Mouse (Mus musculus): Measurements from ENCODE around the gene Lamb2. TPM values are rescaled to one million over a fixed set of nuclear protein-coding genes. Genes with fewer than 3 reads are reported as not detected.

The Lamb2 gene
- polyA plus RNA-seq, 1 experiment from 2014 or later = 67.1 TPM

- no peak overlapping the region for H3K27ac ChIP-seq (ENCODE audit: low read length)
- H3K36me3 ChIP-seq (ENCODE audit: control insufficient read depth, insufficient read depth) = peaks cover 8% of the 10 kb centered on the region; the same call in 1 of the 2 replicates
- H3K9ac ChIP-seq (ENCODE audit: low read length) = no peak overlapping the region
- WGBS = 54% methylated on average over 4 of the region's 4 CpGs
- H3K4me2 ChIP-seq (ENCODE audit: low read depth, low read length) = no peak overlapping the region
- no peaks in the 10 kb centered on the region for H3K27me3 ChIP-seq (ENCODE audit: control insufficient read depth, insufficient read depth, low read length)
- H3K4me1 ChIP-seq (ENCODE audit: control insufficient read depth, insufficient read depth, low read length) = no peaks in the 10 kb centered on the region
- no peak for ATAC-seq (replicated peaks; ENCODE audit: extremely low read depth, insufficient read depth, low FRiP score)
- H3K4me3 ChIP-seq (ENCODE audit: low read length) = no peak overlapping the region
- no peaks in the 10 kb centered on the region for H3K9me3 ChIP-seq (replicated peaks; ENCODE audit: control insufficient read depth, low read length)
Measured at GRCm38 (mm10) chr9:108469845-108470244, 9.7 kb upstream of the Lamb2 start.

DNA sequence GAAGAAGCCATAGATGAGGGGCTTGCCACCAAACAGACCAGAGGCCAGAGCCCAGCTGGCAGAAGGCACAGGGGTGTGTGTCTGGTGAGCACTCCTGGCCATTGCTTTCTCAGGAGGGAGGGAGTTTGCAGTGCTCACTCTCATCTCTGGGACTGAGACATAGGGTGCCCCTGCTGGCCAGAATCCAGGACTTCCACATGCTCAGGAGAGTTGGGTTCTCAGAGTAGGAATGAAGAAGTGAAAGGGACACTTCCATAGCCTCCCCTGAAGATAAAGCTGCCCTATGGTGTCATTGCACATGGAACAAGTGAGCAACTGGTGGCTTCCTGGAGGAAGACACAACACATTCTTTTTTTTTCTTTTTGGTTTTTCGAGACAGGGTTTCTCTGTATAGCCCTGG is 5.0 kb upstream of the Lamb2 start:
- Histone ChIP-seq H3K4me2 (ENCODE audit: low read depth, low read length) (no peak overlapping the region), H3K36me3 (ENCODE audit: control insufficient read depth, insufficient read depth) (no peaks in the 10 kb centered on the region), H3K9me3 (replicated peaks; ENCODE audit: control insufficient read depth, low read length) (no peaks in the 10 kb centered on the region), H3K4me1 (ENCODE audit: control insufficient read depth, insufficient read depth, low read length) (peaks cover 7% of the 10 kb centered on the region), H3K27me3 (ENCODE audit: control insufficient read depth, insufficient read depth, low read length) (no peaks in the 10 kb centered on the region), H3K9ac (ENCODE audit: low read length) (no peak overlapping the region), H3K4me3 (ENCODE audit: low read length) (no peak overlapping the region), H3K27ac (ENCODE audit: low read length) (no peak overlapping the region)
- 60% methylated on average over 1 of the region's 1 CpGs for WGBS
- ATAC-seq (replicated peaks; ENCODE audit: extremely low read depth, insufficient read depth, low FRiP score) = no peak

DNA sequence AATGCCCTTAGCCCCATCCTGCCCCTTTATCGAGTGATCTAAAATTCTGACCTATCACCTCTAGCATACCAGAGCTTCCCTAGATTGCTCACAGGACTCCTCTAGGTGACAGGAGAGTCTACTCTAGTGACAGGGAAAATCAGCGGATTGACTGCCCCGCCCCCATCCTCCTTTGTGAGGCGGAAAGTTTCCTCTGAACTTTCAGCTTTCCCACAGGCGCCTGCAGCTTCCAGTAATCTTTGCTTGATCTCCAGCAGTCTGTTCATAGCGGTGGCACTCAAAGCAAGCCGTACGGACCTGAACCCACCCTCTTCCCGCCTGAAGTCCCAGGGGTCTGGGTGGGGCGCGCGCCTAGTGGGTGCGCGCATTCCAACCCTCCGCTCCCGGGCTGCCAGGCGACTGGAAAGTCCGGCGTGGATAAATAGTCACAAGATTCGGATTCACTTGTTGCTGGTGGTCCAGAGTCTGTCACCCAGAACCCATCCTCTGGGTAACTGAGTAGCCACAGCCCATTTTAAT is 839 bp upstream of the Lamb2 start:
- Histone ChIP-seq H3K27me3 (ENCODE audit: control insufficient read depth, insufficient read depth, low read length) (no peaks in the 10 kb centered on the region), H3K4me3 (ENCODE audit: low read length) (peak overlapping the region; percentile 60), H3K4me2 (ENCODE audit: low read depth, low read length) (peak overlapping the region; percentile 93), H3K9me3 (replicated peaks; ENCODE audit: control insufficient read depth, low read length) (no peaks in the 10 kb centered on the region), H3K4me1 (ENCODE audit: control insufficient read depth, insufficient read depth, low read length) (peaks cover 29% of the 10 kb centered on the region), H3K27ac (ENCODE audit: low read length) (peak overlapping the region; percentile 83), H3K9ac (ENCODE audit: low read length) (peak overlapping the region; percentile 67), H3K36me3 (ENCODE audit: control insufficient read depth, insufficient read depth) (peaks cover 21% of the 10 kb centered on the region)
- peak; percentile 67 for ATAC-seq (replicated peaks; ENCODE audit: extremely low read depth, insufficient read depth, low FRiP score)
- under 1% methylated on average over 20 of the region's 20 CpGs for WGBS

- Histone ChIP-seq H3K27ac (ENCODE audit: low read length) (peak overlapping the region; percentile 83; the same call in 1 of the 2 replicates), H3K4me1 (ENCODE audit: control insufficient read depth, insufficient read depth, low read length) (peaks cover 29% of the 10 kb centered on the region), H3K27me3 (ENCODE audit: control insufficient read depth, insufficient read depth, low read length) (no peaks in the 10 kb centered on the region), H3K4me2 (ENCODE audit: low read depth, low read length) (peak overlapping the region; percentile 93), H3K9ac (ENCODE audit: low read length) (peak overlapping the region; percentile 67), H3K4me3 (ENCODE audit: low read length) (no peak overlapping the region), H3K36me3 (ENCODE audit: control insufficient read depth, insufficient read depth) (peaks cover 26% of the 10 kb centered on the region), H3K9me3 (replicated peaks; ENCODE audit: control insufficient read depth, low read length) (no peaks in the 10 kb centered on the region)
- ATAC-seq (replicated peaks; ENCODE audit: extremely low read depth, insufficient read depth, low FRiP score) = no peak
- 34% methylated on average over 11 of the region's 11 CpGs for WGBS
Measured at GRCm38 (mm10) chr9:108479241-108479640, 295 bp upstream of the Lamb2 start.

- H3K9ac ChIP-seq (ENCODE audit: low read length) = peak overlapping the region; percentile 85
Measured at GRCm38 (mm10) chr9:108480813-108481519, 1.4 kb downstream of the Lamb2 start.

DNA sequence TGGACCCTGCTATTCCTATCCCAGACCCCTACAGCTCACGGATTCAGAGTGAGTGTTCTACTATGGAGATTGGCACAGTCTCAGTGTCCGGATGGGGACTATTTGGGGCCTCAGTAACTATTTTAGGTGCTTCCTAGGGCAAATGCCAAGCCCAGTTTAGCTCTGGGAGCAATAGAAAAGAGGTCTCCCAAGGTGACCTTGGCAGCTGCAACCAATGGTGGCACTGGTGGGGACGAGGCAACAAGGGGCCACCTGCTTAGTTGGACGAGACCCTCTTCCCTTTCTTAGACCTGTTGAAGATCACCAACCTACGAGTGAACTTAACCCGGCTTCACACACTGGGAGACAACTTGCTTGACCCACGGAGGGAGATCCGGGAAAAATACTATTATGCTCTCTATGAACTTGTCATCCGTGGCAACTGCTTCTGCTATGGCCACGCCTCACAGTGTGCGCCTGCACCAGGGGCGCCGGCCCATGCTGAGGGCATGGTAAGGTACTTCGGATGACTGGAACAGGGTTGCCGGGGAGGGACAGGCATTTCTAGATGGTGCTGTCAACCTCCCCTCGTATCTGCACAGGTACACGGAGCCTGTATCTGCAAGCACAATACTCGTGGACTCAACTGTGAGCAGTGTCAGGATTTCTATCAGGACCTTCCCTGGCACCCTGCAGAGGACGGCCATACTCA is 2.1 kb downstream of the Lamb2 start:
- peak overlapping the region; percentile 72 for H3K4me3 ChIP-seq (ENCODE audit: low read length)
- H3K36me3 ChIP-seq (ENCODE audit: control insufficient read depth, insufficient read depth) = peaks cover 48% of the 10 kb centered on the region
- no peak for ATAC-seq (replicated peaks; ENCODE audit: extremely low read depth, insufficient read depth, low FRiP score)
- H3K9me3 ChIP-seq (replicated peaks; ENCODE audit: control insufficient read depth, low read length) = no peaks in the 10 kb centered on the region
- H3K4me2 ChIP-seq (ENCODE audit: low read depth, low read length) = peak overlapping the region; percentile 93
- no peaks in the 10 kb centered on the region for H3K27me3 ChIP-seq (ENCODE audit: control insufficient read depth, insufficient read depth, low read length)
- peaks cover 29% of the 10 kb centered on the region for H3K4me1 ChIP-seq (ENCODE audit: control insufficient read depth, insufficient read depth, low read length)
- H3K27ac ChIP-seq (ENCODE audit: low read length) = peak overlapping the region; percentile 87
- peak overlapping the region; percentile 85 for H3K9ac ChIP-seq (ENCODE audit: low read length)
- WGBS = 77% methylated on average over 19 of the region's 19 CpGs

More at GRCm38 (mm10) chr9:108480813-108481519, 1.4 kb downstream of the Lamb2 start:
- Histone ChIP-seq H3K9me3 (replicated peaks; ENCODE audit: control insufficient read depth, low read length) (no peaks in the 10 kb centered on the region), H3K27me3 (ENCODE audit: control insufficient read depth, insufficient read depth, low read length) (no peaks in the 10 kb centered on the region), H3K4me3 (ENCODE audit: low read length) (peak overlapping the region; percentile 72), H3K36me3 (ENCODE audit: control insufficient read depth, insufficient read depth) (peaks cover 41% of the 10 kb centered on the region), H3K27ac (ENCODE audit: low read length) (peak overlapping the region; percentile 87), H3K4me1 (ENCODE audit: control insufficient read depth, insufficient read depth, low read length) (peaks cover 29% of the 10 kb centered on the region), H3K4me2 (ENCODE audit: low read depth, low read length) (peak overlapping the region; percentile 93)
- ATAC-seq (replicated peaks; ENCODE audit: extremely low read depth, insufficient read depth, low FRiP score) = no peak
- 83% methylated on average over 28 of the region's 28 CpGs for WGBS

- Histone ChIP-seq H3K36me3 (ENCODE audit: control insufficient read depth, insufficient read depth) (peaks cover 61% of the 10 kb centered on the region), H3K9ac (ENCODE audit: low read length) (no peak overlapping the region), H3K27me3 (ENCODE audit: control insufficient read depth, insufficient read depth, low read length) (no peaks in the 10 kb centered on the region), H3K9me3 (replicated peaks; ENCODE audit: control insufficient read depth, low read length) (no peaks in the 10 kb centered on the region), H3K4me2 (ENCODE audit: low read depth, low read length) (no peak overlapping the region), H3K4me3 (ENCODE audit: low read length) (no peak overlapping the region), H3K27ac (ENCODE audit: low read length) (no peak overlapping the region), H3K4me1 (ENCODE audit: control insufficient read depth, insufficient read depth, low read length) (peaks cover 29% of the 10 kb centered on the region)
- 92% methylated on average over 18 of the region's 18 CpGs for WGBS
- no peak for ATAC-seq (replicated peaks; ENCODE audit: extremely low read depth, insufficient read depth, low FRiP score)
Measured at GRCm38 (mm10) chr9:108483051-108483790, 3.7 kb downstream of the Lamb2 start.

DNA sequence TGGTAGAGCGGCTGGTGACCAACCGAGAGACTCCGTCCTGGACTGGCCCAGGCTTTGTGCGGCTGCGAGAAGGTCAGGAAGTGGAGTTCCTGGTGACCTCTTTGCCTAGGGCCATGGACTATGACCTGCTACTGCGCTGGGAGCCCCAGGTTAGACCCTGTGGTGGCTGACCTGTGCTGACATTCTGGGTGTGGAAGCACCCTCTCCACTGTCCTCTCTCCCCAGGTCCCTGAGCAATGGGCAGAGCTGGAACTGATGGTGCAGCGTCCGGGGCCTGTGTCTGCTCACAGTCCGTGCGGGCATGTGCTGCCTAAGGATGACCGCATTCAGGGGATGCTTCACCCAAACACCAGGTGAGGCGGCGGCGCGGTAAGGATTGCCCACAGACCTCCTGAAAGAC is 4.5 kb downstream of the Lamb2 start:
- ATAC-seq (replicated peaks; ENCODE audit: extremely low read depth, insufficient read depth, low FRiP score) = no peak
- Histone ChIP-seq H3K27me3 (ENCODE audit: control insufficient read depth, insufficient read depth, low read length) (no peaks in the 10 kb centered on the region), H3K4me1 (ENCODE audit: control insufficient read depth, insufficient read depth, low read length) (peaks cover 28% of the 10 kb centered on the region), H3K4me3 (ENCODE audit: low read length) (no peak overlapping the region), H3K9ac (ENCODE audit: low read length) (no peak overlapping the region), H3K27ac (ENCODE audit: low read length) (no peak overlapping the region), H3K4me2 (ENCODE audit: low read depth, low read length) (no peak overlapping the region), H3K9me3 (replicated peaks; ENCODE audit: control insufficient read depth, low read length) (no peaks in the 10 kb centered on the region), H3K36me3 (ENCODE audit: control insufficient read depth, insufficient read depth) (peaks cover 68% of the 10 kb centered on the region)
- 92% methylated on average over 15 of the region's 15 CpGs for WGBS
